Mouse (Mus musculus): ENCODE measurements around the gene Aes. TPM values are rescaled to one million over a fixed set of nuclear protein-coding genes. Genes with fewer than 3 reads are reported as not detected.

The Aes gene
- polyA plus RNA-seq, 2 experiments: 134 to 139 TPM

GRCm38 (mm10) chr10:81548944-81549343 lies 10.3 kb upstream of the Aes start:
- ATAC-seq (ENCODE audit: insufficient read depth) (no peak), DNase-seq (ENCODE audit: low read depth in 3 of 3, low spot score in 3 of 3) (no peak)
- Histone ChIP-seq H3K4me2 (ENCODE audit: low read depth) (no peak overlapping the region), H3K4me1 (replicated peaks; ENCODE audit: control insufficient read depth in 2 of 2, insufficient read depth in 2 of 2, low read length in 1 of 2) (peaks cover 15 to 21% of the 10 kb centered on the region in 2 experiments), H3K36me3 (replicated peaks; ENCODE audit: control insufficient read depth, insufficient read depth, low read depth) (no peaks in the 10 kb centered on the region), H3K27ac (no peak overlapping the region), H3K4me3 (ENCODE audit: insufficient read depth in 1 of 2, low read depth in 2 of 2, low read length in 2 of 2) (no peak overlapping the region), H3K9me3 (ENCODE audit: control insufficient read depth, low read length) (no peaks in the 10 kb centered on the region), H3K9ac (replicated peaks) (no peak overlapping the region), H3K27me3 (ENCODE audit: control insufficient read depth, insufficient read depth, low read length) (no peaks in the 10 kb centered on the region)
- 68% methylated on average over 5 of the region's 5 CpGs for WGBS (ENCODE audit: insufficient replicate concordance)
- TF ChIP-seq EP300 (IDR thresholded peaks at IDR 0.05; ENCODE audit: low read depth): no peak
- TF ChIP-seq CTCF (IDR thresholded peaks at IDR 0.05; ENCODE audit: low read depth): no peak

GRCm38 (mm10) chr10:81550257-81550656 lies 9.0 kb upstream of the Aes start:
- ATAC-seq (ENCODE audit: insufficient read depth): no peak
- no peaks in the 10 kb centered on the region for H3K36me3 ChIP-seq (replicated peaks; ENCODE audit: control insufficient read depth, insufficient read depth, low read depth)
- H3K9me3 ChIP-seq (ENCODE audit: control insufficient read depth, low read length): no peaks in the 10 kb centered on the region
- no peak overlapping the region for H3K4me2 ChIP-seq (ENCODE audit: low read depth)
- no peak for DNase-seq (ENCODE audit: low read depth in 3 of 3, low spot score in 3 of 3)
- no peaks in the 10 kb centered on the region for H3K27me3 ChIP-seq (ENCODE audit: control insufficient read depth, insufficient read depth, low read length)
- peaks cover 15 to 21% of the 10 kb centered on the region in 2 experiments for H3K4me1 ChIP-seq (replicated peaks; ENCODE audit: control insufficient read depth in 2 of 2, insufficient read depth in 2 of 2, low read length in 1 of 2)
- TF ChIP-seq CTCF (IDR thresholded peaks at IDR 0.05; ENCODE audit: low read depth) (peak; percentile 97), EP300 (IDR thresholded peaks at IDR 0.05; ENCODE audit: low read depth) (no peak)
- H3K9ac ChIP-seq (replicated peaks): no peak overlapping the region
- H3K27ac ChIP-seq: no peak overlapping the region
- WGBS (ENCODE audit: insufficient replicate concordance): 6% methylated on average over 7 of the region's 7 CpGs
- H3K4me3 ChIP-seq (ENCODE audit: insufficient read depth in 1 of 2, low read depth in 2 of 2, low read length in 2 of 2): no peak overlapping the region

- Histone ChIP-seq H3K27me3 (ENCODE audit: control insufficient read depth, insufficient read depth, low read length) (no peaks in the 10 kb centered on the region), H3K4me1 (replicated peaks; ENCODE audit: control insufficient read depth in 2 of 2, insufficient read depth in 2 of 2, low read length in 1 of 2) (peaks cover 3 to 10% of the 10 kb centered on the region in 2 experiments; a peak in 3 of 4 replicates), H3K36me3 (replicated peaks; ENCODE audit: control insufficient read depth, insufficient read depth, low read depth) (no peaks in the 10 kb centered on the region), H3K9ac (replicated peaks) (no peak overlapping the region), H3K27ac (no peak overlapping the region), H3K4me3 (ENCODE audit: insufficient read depth in 1 of 2, low read depth in 2 of 2, low read length in 2 of 2) (no peak overlapping the region), H3K4me2 (ENCODE audit: low read depth) (no peak overlapping the region), H3K9me3 (ENCODE audit: control insufficient read depth, low read length) (no peaks in the 10 kb centered on the region)
- 2% methylated on average over 12 of the region's 12 CpGs for WGBS (ENCODE audit: insufficient replicate concordance)
- DNase-seq (ENCODE audit: low read depth in 3 of 3, low spot score in 3 of 3): peak in 2 of 3 experiments; percentile 55 to 67
- TF ChIP-seq CTCF (IDR thresholded peaks at IDR 0.05; ENCODE audit: low read depth) (peak; percentile 95), EP300 (IDR thresholded peaks at IDR 0.05; ENCODE audit: low read depth) (no peak)
- peak; percentile 64 for ATAC-seq (ENCODE audit: insufficient read depth)
Observed at GRCm38 (mm10) chr10:81551597-81552102, 7.6 kb upstream of the Aes start.

- DNase-seq (ENCODE audit: low read depth in 3 of 3, low spot score in 3 of 3): no peak
- Histone ChIP-seq H3K4me1 (replicated peaks; ENCODE audit: control insufficient read depth in 2 of 2, insufficient read depth in 2 of 2, low read length in 1 of 2) (peaks cover 2 to 4% of the 10 kb centered on the region in 2 experiments; a peak in 2 of 4 replicates), H3K27ac (no peak overlapping the region), H3K27me3 (ENCODE audit: control insufficient read depth, insufficient read depth, low read length) (no peaks in the 10 kb centered on the region), H3K9ac (replicated peaks) (no peak overlapping the region), H3K36me3 (replicated peaks; ENCODE audit: control insufficient read depth, insufficient read depth, low read depth) (no peaks in the 10 kb centered on the region), H3K4me3 (ENCODE audit: insufficient read depth in 1 of 2, low read depth in 2 of 2, low read length in 2 of 2) (no peak overlapping the region), H3K9me3 (ENCODE audit: control insufficient read depth, low read length) (no peaks in the 10 kb centered on the region), H3K4me2 (ENCODE audit: low read depth) (no peak overlapping the region)
- WGBS (ENCODE audit: insufficient replicate concordance): 78% methylated on average over 5 of the region's 5 CpGs
- no peak for ATAC-seq (ENCODE audit: insufficient read depth)
- TF ChIP-seq CTCF (IDR thresholded peaks at IDR 0.05; ENCODE audit: low read depth) (peak; percentile 81), EP300 (IDR thresholded peaks at IDR 0.05; ENCODE audit: low read depth) (no peak)
Observed at GRCm38 (mm10) chr10:81553232-81553631, 6.1 kb upstream of the Aes start.

GRCm38 (mm10) chr10:81553807-81554755 lies 5.2 kb upstream of the Aes start:
- Histone ChIP-seq H3K27me3 (ENCODE audit: control insufficient read depth, insufficient read depth, low read length) (no peaks in the 10 kb centered on the region), H3K27ac (no peak overlapping the region), H3K9me3 (ENCODE audit: control insufficient read depth, low read length) (no peaks in the 10 kb centered on the region), H3K4me2 (ENCODE audit: low read depth) (no peak overlapping the region), H3K36me3 (replicated peaks; ENCODE audit: control insufficient read depth, insufficient read depth, low read depth) (no peaks in the 10 kb centered on the region), H3K9ac (replicated peaks) (no peak overlapping the region), H3K4me3 (ENCODE audit: insufficient read depth in 1 of 2, low read depth in 2 of 2, low read length in 2 of 2) (no peak overlapping the region), H3K4me1 (replicated peaks; ENCODE audit: control insufficient read depth in 2 of 2, insufficient read depth in 2 of 2, low read length in 1 of 2) (peaks cover 4 to 8% of the 10 kb centered on the region in 2 experiments; a peak in 3 of 4 replicates)
- 71% methylated on average over 6 of the region's 6 CpGs for WGBS (ENCODE audit: insufficient replicate concordance)
- ATAC-seq (ENCODE audit: insufficient read depth) (no peak), DNase-seq (ENCODE audit: low read depth in 3 of 3, low spot score in 3 of 3) (no peak)
- TF ChIP-seq CTCF (IDR thresholded peaks at IDR 0.05; ENCODE audit: low read depth) (no peak), EP300 (IDR thresholded peaks at IDR 0.05; ENCODE audit: low read depth) (no peak)
